Mouse (Mus musculus) hematopoietic stem cell, adult 5-6 weeks (primary cell): Measurements from ENCODE around the gene Pde4d. TPM values are rescaled to one million over a fixed set of nuclear protein-coding genes. Genes with fewer than 3 reads are reported as not detected.

ENCODE experiments used
- ATAC-seq, 2 experiments: fragments of 125-278 bp in 1 of 2; replicated peaks in 1 of 2; 2 replicates each; pipeline ENCODE4 v1.8.0; 2016 to 2017; ENCODE audit warnings: inconsistent platforms in 2 of 2, mild to moderate bottlenecking in 2 of 2, moderate number of reproducible peaks in 2 of 2, low read depth in 1 of 2, moderate TSS enrichment in 1 of 2; ENCODE audit not compliant: low FRiP score in 2 of 2, poor library complexity in 2 of 2, severe bottlenecking in 2 of 2, insufficient read depth in 1 of 2, low TSS enrichment in 1 of 2
- total RNA-seq: library from RNA; stranded (forward); fragments of 172-1452, 232-1000 nt; gene quantifications from 2 replicates; pipeline ENCODE4 v1.2.3, GENCODE M21; 2017

Gene Pde4d
- total RNA-seq, 1 experiment from 2014 or later = 29.6 TPM

DNA sequence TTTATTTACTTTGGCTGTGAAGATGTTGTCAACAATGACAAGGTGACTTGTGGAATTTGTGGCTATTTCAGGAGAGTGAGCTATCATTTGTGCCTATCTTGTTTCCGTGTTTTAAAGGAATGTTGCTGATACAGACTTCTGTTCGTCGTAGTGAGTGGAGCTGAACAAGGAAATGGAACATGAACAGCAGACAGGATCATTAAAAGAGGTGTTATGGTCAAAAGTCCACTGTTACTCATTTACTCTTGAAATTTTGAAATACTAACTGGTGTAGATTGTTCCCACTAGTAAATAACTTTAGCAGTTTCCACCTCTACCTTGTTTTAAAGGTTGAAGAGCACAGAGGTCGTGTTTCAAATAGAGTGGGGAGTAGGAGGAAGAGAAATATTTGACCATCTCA lies 86.7 kb downstream of the Pde4d start:
- ATAC-seq = no peak

DNA sequence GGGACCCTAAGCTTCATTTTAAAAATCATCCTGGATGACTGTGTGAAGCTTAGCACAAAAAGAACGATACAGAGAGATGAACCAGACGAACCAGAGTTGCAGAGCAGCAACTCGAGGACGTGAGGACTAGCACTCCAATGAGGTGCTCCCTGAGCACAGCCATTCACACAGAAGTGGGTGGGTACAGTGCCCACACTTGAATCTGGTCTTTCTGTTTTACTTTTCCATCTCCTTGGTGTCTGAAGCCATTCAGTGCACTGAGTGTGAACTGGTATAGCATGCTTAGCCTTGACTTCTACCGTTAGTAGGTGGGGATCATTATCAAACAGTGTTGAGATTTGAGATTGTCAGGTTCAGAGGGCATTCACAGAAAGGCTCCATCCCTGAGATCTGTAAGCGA lies 87.2 kb downstream of the Pde4d start:
- no peak for ATAC-seq

DNA sequence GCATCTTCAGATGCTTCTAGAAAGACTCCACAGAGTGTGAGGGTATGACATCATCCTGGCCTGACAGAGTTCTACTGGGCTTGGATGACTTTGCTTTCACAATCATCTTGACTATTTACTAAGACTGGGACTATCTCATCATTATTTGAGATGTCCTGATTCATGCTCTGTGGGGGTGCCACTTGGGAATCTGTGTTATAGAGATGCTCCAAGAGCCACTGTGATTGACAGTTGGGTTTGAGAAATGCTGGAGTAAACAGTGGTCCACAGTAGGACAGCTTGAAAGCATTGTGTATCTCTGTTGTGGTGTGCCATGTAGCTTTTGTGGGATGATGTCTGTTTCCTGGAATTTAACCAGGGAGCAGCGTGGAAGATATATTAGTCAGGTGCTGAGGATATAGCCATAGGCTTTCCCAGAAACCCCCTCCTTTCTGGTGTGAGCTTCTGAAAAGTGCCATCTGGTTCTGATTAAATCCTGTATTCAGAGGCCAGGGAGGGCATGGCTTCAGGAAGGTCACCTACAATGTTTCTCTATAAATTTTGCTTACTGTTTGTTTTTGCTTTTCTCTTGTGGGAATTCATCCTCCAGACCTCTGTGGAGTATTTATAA lies 89.1 kb downstream of the Pde4d start:
- ATAC-seq = no peak

DNA sequence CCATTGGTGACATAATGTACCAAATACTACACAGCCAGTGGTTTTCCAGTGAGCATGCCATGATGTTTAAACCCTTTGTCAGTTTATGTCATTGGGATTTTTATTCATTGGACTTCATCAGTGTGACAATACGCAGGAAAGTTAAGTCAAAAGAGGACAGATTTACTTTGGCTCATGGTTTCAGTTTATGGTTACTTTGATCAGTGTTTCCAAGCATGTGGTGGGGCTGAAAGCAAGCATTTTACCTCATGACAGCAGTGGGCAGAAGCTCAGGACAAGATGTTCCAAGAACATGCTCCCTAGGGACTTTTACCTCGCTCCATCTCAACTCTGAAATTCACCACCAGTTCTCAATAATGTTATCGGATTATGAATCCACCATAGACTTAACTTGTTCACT lies 91.7 kb downstream of the Pde4d start:
- no peak for ATAC-seq

DNA sequence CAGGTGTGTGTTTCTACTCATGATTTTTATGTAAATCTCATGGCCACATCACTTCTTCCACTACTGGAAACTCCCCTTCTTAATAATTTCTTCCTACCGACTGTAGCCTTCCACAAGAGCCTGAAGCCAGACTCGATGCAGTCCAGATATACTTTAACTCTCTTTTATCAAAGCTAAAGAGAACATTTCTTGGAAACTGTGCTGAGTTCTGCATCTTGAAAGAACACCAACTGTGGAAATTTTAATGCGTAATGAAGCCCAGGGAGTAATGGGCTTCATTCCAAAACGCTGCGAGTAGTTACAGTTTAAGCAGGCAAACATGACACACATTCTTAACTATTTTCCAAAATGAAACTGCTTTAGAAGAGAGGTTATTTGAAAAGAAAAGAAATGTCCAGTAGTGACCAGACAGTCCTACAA lies 92.6 kb downstream of the Pde4d start:
- no peak for ATAC-seq

DNA sequence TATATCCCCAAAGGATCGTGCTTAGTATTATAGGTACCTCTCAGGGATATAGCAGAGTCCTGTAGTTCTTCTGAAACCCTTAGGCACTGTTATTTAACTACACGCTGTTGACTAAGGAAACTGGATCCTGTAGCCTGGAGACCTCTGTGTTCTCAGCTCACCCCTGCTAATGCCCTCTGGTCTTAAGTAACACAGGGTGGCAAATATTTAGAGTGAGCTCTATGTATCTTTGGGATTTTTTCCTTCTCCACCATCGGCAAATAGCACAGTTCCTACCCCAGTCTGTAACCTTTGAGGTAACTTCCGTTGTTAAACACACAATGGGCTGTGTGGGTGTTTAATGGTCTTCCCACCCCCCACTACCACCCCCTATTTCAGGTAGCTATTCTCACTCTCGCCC lies 102.5 kb downstream of the Pde4d start:
- no peak for ATAC-seq

DNA sequence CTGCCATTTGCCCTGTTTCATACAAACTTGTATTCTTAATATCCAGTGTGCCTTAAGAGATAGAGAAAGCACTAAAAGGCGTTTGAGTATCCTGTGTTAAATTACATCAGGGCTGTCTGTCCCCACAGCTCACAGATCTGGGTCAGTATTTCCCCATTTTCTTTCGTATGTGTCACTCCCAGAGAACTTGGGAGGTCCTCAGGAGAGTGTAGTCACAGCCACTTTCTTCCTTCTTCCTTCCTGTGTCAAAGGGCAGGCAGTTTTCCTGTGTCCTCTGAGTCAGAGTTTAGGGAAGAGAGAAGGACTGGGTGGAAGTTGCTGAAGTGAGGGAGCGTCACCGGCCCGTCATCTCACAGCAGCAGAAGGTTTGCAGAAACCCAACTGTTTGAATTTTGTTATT lies 103.2 kb downstream of the Pde4d start:
- ATAC-seq = no peak

DNA sequence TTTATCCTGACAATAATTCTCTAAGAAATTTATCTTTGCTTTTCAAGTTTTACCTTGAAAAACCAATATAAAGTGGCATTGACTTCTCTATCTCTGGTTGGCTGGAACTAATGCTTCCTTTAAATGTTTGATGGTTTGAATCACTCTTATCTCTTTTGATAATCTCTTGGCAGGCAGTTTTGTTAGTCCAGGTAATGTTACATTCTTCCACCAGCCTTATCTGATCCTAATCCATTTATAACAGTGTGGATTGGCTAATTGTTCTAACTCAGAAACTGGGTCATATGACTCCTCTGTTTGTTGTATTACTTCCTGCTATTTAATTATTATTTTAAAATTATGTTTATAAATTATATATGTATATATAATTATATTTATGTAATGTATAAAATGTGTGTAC lies 105.2 kb downstream of the Pde4d start:
- ATAC-seq = no peak

DNA sequence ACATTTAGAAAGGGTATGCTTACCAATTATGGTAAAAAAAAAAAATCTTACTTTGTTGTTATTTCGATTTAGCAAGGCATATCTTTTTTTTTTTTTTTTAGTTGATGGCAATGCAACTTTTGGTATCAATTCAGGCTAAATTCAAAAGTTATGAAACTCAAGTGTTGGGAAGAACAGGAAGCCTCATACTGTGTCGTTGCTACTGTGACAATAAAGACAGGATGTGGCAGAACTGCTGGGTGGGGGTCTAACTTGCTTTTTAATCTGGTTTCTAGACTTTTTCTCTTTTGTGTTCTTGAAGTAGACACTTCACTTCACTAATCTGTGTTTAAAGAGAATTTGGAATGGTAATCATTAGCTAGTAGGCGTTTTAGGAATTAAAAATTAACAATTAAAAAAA lies 147.2 kb downstream of the Pde4d start:
- ATAC-seq = no peak

DNA sequence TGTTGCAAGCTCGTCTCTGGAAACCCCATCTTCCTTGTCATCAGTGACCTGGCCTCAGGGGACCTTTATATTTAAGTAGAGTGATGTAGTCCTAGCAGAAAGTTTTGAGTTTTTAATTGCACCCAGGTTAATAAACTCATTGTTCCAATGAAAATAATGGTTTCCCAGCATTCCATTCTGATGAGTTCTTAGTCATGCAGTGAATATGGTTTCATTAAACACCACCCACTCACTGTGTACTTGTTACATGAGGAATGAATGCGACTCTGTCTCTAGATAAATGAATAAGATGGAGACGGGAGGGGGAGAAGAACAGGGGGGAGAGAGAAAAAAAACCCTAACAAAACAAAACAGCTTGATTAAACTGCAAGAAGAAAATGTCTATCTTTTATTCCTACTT lies 148.9 kb downstream of the Pde4d start:
- ATAC-seq = no peak

DNA sequence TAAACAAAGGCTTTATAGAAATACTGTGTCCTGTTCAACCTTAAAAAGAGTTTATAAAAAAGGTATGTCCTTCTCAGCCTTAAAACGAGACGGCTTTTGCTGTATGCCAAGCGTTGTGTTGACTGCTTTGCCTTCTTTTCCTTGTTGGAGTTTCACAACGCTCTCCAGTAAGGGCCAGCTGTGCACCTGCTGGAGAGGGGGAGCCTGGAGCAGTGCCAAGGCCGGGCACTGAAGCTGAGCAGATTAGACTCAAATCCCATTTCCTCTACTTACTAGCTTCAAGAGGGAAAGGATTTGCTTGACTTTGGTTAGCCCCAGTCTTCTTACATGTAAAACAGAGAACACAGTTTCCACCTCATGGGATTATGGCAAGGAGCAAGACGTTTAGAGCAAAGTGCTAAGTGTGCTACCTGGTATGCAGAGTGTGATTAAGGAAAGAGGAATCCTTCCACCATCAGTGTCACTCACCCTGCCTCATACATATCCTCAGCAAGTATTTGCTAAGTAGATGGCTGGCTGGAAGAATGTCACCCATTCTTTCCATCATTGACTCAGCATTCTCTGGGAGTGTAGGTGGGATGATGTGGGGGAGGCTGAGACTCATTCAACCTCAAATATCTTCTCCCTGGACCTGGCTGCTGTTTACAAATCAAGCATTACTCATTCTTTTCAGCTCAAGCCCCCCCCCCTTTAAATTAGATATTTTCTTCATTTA lies 149.6 kb downstream of the Pde4d start:
- ATAC-seq = no peak

DNA sequence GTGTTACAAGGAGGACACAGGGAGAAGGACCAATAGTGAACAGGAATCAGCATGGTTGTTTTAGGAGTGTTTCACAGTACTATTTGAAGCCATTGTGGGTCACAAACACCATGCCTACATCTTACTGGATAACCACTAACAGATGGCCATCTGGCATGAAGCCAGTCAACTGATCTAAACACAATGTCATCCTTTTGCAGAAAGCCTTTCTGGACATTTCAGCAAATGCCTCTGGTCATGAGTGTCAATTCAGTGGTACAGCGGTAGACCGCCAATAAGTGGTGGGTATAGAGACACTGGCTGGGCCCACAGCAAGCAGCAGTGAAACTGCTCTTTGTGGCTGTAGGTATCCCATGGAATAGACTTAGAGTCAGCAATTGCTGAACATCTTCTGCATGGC lies 151.3 kb downstream of the Pde4d start:
- ATAC-seq = no peak

DNA sequence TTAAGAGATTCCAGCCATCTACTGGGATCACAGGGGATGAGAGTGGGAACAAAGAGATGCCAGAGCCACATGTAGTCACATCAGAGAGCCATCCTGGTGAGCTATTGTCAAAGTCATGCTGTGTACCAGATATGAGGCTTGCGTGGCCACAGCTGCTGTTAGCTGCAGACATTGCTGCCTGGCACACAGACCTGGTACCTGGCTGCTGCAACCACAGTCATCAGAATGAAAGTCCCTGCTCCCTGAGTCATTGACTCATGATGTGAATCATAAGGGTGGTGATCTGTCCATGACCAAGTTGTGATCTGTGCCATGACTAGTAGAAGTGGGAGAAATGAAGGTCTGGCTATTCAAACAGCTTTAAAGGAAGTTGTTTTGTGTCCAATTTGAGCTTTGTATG lies 153.8 kb downstream of the Pde4d start:
- no peak for ATAC-seq

DNA sequence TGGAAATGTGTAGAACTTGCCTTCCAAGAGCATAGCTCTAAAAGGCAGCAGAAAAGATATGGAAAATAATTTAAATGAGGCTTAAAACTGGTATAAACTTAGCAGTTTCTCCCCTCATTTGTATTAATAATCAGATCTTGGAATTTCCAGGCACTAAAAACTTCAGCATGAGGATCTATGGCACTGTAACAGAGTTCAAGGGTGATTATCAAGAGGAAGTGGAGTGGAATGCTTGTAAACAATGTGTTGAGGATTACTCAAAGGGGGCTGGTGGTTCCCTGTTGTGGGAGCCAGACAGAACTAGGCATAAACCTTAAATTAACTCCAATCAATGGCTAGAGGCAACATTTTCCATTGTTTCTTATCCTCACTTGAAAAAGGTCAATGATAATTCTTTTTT lies 154.5 kb downstream of the Pde4d start:
- no peak for ATAC-seq

DNA sequence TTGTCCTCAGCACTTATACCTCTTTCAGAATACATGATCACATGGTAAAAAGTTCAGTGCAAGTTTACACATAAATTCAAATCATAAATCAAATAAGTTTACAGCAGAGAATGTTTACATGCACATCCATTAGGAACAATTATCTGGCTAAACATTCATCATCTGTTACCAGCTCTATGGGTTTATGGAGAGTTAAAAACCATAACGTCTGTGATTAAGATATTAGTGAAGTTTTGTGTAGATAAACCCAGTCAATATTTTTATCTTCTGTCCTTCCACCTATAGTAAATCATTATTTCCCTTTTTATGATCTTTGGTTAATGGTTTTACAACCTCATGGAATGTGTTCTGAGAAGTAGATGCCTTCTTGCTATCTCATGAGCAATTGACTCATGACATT lies 168.5 kb downstream of the Pde4d start:
- ATAC-seq = no peak

DNA sequence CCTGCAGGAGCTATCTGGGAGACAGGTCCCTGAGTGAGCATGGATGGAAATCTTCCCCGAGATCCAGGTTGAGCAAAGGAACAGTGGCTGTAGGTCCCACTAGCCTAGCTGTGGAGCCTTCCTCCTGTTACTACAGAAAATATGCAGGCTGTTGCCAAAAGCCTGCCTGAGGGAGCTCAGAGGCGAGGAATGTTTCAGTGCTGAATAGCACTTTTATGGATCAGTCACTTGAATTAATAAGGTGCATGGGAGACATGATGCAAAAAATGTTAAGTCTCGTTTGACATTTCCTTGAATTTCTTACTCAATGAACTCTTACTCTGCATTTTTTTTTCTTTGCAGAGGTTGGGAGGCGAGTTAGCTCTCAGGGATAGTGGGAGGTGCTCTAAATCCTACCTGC lies 172.9 kb downstream of the Pde4d start:
- ATAC-seq = no peak

DNA sequence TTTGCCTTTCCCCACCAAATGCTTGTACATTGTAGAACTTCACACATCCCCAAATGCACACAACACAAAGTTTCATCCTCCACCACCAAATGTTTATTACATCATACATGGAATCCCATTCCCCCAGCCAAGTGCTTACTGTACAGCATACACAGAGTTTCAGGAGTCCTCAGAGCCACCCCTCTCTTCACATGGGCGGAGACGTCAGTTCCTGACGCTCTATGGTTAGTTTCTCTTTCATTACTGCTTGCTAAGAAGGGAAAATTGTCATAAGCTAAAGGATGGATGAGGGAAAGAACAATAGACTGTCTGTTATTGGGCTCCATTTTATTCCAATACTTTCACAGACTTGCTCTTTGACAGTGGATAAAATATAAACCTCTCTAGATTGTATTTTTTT lies 174.2 kb downstream of the Pde4d start:
- ATAC-seq = peak; percentile 74 to 77

DNA sequence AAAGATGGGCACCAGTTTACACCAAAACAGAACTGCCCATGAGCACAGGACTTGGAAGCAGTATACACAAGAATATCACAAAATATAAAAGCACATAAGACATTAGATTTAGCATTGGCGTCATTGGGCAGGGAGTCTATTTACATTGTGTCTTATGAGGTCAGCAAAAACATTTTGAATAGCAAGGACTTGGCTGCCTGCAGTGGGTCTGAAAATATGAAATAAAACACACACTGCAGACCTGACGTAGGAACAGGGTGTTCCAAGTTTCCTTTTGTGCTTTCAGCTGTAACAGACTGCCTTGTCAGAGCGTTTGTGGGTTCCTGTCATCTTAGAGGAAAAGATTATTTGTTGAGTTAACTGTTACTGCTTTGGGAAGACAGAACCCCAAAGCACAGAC lies 176.4 kb downstream of the Pde4d start:
- 0 out of 4 replicates have a peak, but pooled peaks of 1 of the 2 experiments have one; percentile 5 for ATAC-seq

DNA sequence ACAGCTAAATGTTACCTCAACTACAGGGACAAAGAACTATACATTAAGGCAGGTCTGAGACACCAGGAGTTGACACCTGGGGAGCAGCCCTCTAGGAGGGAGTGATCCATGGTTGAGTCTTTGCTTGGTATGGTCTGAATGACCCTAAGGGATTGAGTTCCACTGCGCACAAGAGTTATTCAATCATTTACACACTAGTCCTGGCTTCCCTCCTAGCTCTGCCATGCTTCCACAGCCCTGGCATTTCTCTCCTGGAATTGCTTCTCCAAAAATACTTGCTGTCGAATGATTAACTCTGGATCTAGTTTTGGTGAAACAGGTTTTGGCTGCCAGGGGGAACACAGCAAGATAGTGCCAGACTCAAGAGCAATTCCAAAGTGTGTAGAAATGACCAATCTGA lies 178.8 kb downstream of the Pde4d start:
- ATAC-seq = no peak
